ENCODE assay signal across 9 mouse cellular contexts in genomic region chr10:78338180-78338579, GRCm38 (mm10). TPM values are rescaled to one million over a fixed set of nuclear protein-coding genes. Genes with fewer than 3 reads are reported as not detected.
DNase-seq lines count a peak whose midpoint lies in the region; ATAC-seq and TF ChIP-seq lines count a peak whose summit lies in the region.
"Had no signal": no experiment of that assay in that cellular context is flagged by ENCODE, and none has a peak within 500 bp of the region (broad histone marks: within the 10 kb centered on the region; RNA-seq: fewer than 3 reads in every experiment).

No protein-coding gene starts in this region.

- TF ChIP-seq CTCF in hindbrain, postnatal 0 days (IDR thresholded peaks at IDR 0.05; ENCODE audit: low read depth): no peak

- H3K36me3 ChIP-seq in hindbrain, postnatal 0 days (ENCODE audit: insufficient read depth, low read length): no peaks in the 10 kb centered on the region
- H3K36me3 ChIP-seq in hindbrain, embryonic 16.5 days (ENCODE audit: control insufficient read depth, insufficient read depth, low read length): no peaks in the 10 kb centered on the region; the same call in 1 of the 2 replicates

- no peaks in the 10 kb centered on the region for H3K27me3 ChIP-seq in hindbrain, postnatal 0 days (ENCODE audit: insufficient read depth, low read length)
- H3K27me3 ChIP-seq in hindbrain, embryonic 16.5 days (replicated peaks; ENCODE audit: control insufficient read depth, insufficient read depth, low read length): no peaks in the 10 kb centered on the region

- no peak overlapping the region for H3K4me3 ChIP-seq in hindbrain, postnatal 0 days (ENCODE audit: low read length)
- H3K4me3 ChIP-seq in hindbrain, embryonic 16.5 days (ENCODE audit: low read length): no peak overlapping the region

- H3K4me1 ChIP-seq in hindbrain, postnatal 0 days (ENCODE audit: insufficient read depth, low read length): no peaks in the 10 kb centered on the region
- H3K4me1 ChIP-seq in hindbrain, embryonic 16.5 days (ENCODE audit: control insufficient read depth, insufficient read depth, low read depth, low read length): peaks cover 4% of the 10 kb centered on the region

- 0 out of 2 replicates have a peak overlapping the region, but pooled peaks have one; percentile 6 for H3K27ac ChIP-seq in hindbrain, postnatal 0 days
- H3K27ac ChIP-seq in hindbrain, embryonic 16.5 days (ENCODE audit: low read depth, low read length): no peak overlapping the region

- H3K4me2 ChIP-seq in hindbrain, postnatal 0 days (ENCODE audit: low read depth, low read length): no peak overlapping the region
- H3K4me2 ChIP-seq in hindbrain, embryonic 16.5 days (ENCODE audit: low read length): no peak overlapping the region

- H3K9me3 ChIP-seq in hindbrain, postnatal 0 days (ENCODE audit: low read length): no peaks in the 10 kb centered on the region
- no peaks in the 10 kb centered on the region for H3K9me3 ChIP-seq in hindbrain, embryonic 16.5 days (ENCODE audit: control insufficient read depth, low read length)

- ATAC-seq in hindbrain, postnatal 0 days: peak; percentile 21; the same call in 1 of the 2 replicates
- ATAC-seq in hindbrain, embryonic 16.5 days: no peak

- 65% methylated on average over 5 of the region's 5 CpGs for WGBS in hindbrain, postnatal 0 days
- WGBS in hindbrain, embryonic 16.5 days: 75% methylated on average over 5 of the region's 5 CpGs

- peak; percentile 32 for DNase-seq in hindbrain, postnatal 0 days (ENCODE audit: low spot score)
- DNase-seq in Muller cell, postnatal 12 days (ENCODE audit: inconsistent ontology term): peak; percentile 89
- peak; percentile 65 for DNase-seq in gastrocnemius, postnatal 25 days
- peak; percentile 47 to 75 for DNase-seq in kidney, postnatal 25 days
- no peak for DNase-seq in ovary, postnatal 10 days (ENCODE audit: low spot score)
- no peak for DNase-seq in cerebellum, adult 9-10 months
- DNase-seq in cerebellum, postnatal 10 days: no peak
- DNase-seq: right cerebral cortex, postnatal 14 days had no signal

- no peak overlapping the region for H3K9ac ChIP-seq in hindbrain, postnatal 0 days (replicated peaks; ENCODE audit: low read length)
- no peak overlapping the region for H3K9ac ChIP-seq in hindbrain, embryonic 16.5 days (ENCODE audit: low read depth, low read length)

RNA-seq across cellular contexts. Expression of gene Agpat3, which starts 14.1 kb away (rescaled TPM):
- total RNA-seq in hindbrain, postnatal 0 days (2014; rRNA removed): 123 and 158 TPM in 2 replicates
- 115 and 117 TPM in 2 replicates for polyA plus RNA-seq in hindbrain, postnatal 0 days (2015; fragmentation: Nextera tagmentation; extraction: Ambion mirVana)
- polyA plus RNA-seq in hindbrain, embryonic 16.5 days (2015; fragmentation: Nextera tagmentation; extraction: Ambion mirVana): 44.0 and 70.1 TPM in 2 replicates
- total RNA-seq in gastrocnemius, postnatal 25 days (2021): 100 to 1,000 TPM; 120 to 123 TPM

Comparison
In these comparisons a context has a peak if more than half of its experiments do, and no peak if none do; other contexts are left out.
1. DNase-seq: peak in hindbrain, postnatal 0 days (single experiment), Muller cell, postnatal 12 days (single experiment), gastrocnemius, postnatal 25 days (single experiment) and kidney, postnatal 25 days (2 of 2); none in ovary, postnatal 10 days (single experiment), cerebellum, adult 9-10 months (single experiment) and cerebellum, postnatal 10 days (0 of 2).